Mouse (Mus musculus): ENCODE measurements around the gene Olfr373.
A peak's percentile ranks its signal among the peaks of the same experiment; 100 is the strongest.

Gene Olfr373

GRCm38 (mm10) chr8:72133507-72133906 lies 50.5 kb downstream of the Olfr373 start:
- DNase-seq (ENCODE audit: low read depth, low spot score): no peak

- DNase-seq (ENCODE audit: low read depth, low spot score): peak; percentile 69
These were observed 51.9 kb downstream of the Olfr373 start, which contains the start of gene Tpm4 for GRCm38 (mm10) chr8:72134756-72135445. TSS of gene Tpm4 (plus strand) at chr8:72134975.

DNA sequence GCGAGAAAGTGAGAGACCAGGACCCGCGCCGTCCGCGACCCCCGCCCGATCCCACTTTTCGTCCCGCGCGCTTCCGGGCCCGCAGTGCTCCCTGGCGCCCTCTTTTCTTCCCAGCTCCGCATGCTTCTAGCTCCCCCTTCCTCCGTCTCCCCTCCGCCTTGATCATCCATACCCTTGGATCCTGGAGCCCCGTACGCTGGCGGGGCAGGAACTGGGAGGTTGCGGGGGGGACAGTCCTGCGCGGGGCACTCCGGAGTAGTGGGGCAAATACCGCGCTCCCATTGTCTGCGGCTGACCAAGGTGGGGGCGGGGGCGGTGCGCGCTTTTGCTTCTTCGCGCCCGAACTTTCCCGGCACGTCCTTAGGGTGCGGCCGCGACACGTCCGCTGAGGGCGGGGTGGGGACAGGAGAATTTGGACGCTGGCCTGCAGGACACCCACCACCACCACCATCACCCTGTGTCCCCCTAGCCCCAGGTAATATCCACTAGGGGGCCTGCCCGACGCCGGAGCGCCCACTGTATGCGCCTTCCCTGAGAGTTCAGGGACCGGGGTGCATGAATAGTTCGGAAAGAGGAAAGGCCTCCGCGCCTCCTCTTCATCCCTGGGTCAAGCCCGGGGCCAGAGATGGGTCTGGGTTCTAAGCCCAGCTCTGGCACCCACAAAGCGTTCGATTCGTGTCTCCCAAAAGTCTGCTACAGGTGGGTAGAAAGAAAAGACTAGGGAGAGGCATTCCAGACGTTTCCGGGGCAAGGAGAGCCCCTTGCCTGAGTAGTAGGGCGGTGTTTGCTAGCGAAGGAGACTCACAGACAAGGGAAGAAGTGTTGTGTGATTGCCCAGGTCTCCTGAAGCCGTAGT lies 52.7 kb downstream of the Olfr373 start:
- no peak for DNase-seq (ENCODE audit: low read depth, low spot score)

- DNase-seq (ENCODE audit: low read depth, low spot score): peak; percentile 68
These were observed 53.5 kb downstream of the Olfr373 start for GRCm38 (mm10) chr8:72136302-72136978.

- no peak for DNase-seq (ENCODE audit: low read depth, low spot score)
These were observed 54.5 kb downstream of the Olfr373 start for GRCm38 (mm10) chr8:72137431-72137830.

- DNase-seq (ENCODE audit: low read depth, low spot score): no peak
These were observed 55.5 kb downstream of the Olfr373 start for GRCm38 (mm10) chr8:72138456-72138855.

- DNase-seq (ENCODE audit: low read depth, low spot score): no peak
These were observed 60.4 kb downstream of the Olfr373 start for GRCm38 (mm10) chr8:72143256-72143824.

- DNase-seq (ENCODE audit: low read depth, low spot score): no peak
These were observed 61.5 kb downstream of the Olfr373 start for GRCm38 (mm10) chr8:72144345-72144975.

DNA sequence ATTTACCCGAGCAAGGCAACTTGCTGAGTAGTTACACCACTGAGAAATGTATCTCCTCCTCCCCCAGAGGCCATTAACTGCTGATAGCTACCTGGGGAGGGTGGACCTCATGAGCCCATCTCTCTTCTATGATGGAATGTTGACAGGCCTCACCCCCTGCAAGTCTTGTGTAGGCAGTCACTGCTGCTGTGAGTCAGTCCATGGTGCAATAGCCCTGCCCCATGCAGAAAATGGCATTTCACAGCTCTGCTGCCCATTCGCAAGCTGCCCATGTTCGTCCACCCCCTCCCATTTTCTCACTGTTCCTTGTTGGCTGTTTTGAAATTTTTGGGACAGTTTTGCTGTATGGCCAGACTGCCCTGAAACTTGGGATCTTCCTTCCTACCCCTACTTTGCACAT lies 62.5 kb downstream of the Olfr373 start:
- DNase-seq (ENCODE audit: low read depth, low spot score): no peak

DNA sequence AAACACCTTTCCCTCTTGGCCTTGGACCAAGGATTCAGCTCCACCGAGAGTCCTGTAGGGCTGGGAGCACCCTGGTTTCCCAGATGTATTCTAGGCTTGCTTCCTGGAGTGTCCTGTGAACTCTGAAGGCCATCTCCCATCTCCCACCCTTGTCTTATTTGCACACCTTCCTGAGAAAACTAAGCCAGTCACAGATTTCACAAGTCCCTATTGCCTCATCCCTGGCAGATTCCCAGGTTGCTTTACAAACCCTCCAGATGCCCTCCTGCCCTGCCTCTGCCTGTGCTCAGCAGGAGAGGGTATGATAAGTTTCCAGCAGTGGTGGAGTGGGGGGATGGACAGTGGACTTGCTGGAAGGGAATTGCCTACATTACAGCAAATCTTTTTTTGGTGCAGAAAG lies 63.1 kb downstream of the Olfr373 start:
- DNase-seq (ENCODE audit: low read depth, low spot score): no peak

GRCm38 (mm10) chr8:72146556-72146955 lies 63.6 kb downstream of the Olfr373 start:
- no peak for DNase-seq (ENCODE audit: low read depth, low spot score)

DNA sequence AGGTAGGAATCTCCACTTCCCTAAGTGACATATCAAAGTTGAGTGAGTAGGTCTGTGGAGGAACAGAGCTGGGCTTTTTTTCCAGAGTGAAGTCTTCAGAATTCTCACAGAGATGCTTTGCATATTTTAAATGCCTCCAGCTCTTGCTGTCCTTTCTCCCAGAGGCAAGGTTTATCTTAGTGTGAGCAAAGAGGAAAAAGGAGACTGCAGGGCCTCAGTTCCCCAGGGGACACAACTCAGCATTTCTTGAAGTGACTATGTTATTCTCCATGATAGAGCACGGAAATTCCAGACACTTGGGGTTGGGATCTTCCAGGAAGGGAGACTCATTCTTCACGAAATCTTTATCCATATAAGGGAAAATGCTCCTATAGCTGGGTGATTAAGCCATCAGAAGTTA lies 64.3 kb downstream of the Olfr373 start:
- no peak for DNase-seq (ENCODE audit: low read depth, low spot score)

GRCm38 (mm10) chr8:72149056-72149455 lies 66.1 kb downstream of the Olfr373 start:
- DNase-seq (ENCODE audit: low read depth, low spot score): no peak

DNA sequence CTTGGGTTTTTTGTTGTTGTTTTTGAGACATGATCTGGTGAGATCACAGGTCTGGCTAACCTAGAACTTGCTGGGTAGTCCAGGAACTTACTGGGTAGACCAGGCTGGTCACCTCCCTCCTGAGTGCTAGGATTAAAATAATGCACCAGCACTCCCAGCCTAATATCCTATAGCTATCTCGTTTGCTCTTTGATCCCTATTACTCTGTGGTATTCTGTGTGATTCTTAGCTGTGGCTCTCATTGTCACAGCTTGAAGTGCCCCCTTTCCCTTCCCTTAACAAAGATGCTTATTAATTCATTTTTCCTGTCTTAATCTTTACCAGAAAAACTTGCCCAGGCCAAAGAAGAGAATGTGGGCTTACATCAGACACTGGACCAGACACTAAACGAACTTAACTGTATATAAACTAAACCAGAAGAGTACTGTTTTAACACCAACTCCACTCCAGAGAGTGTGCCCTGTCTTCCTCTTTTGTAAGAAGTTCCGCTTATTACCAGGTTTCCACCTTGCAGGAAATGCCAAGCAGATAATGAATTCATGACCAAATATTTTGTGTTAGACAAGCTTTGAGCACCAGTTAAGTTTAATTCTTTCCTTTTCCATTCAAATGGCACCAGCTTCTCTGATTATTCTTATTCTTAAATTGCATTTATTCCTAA lies 68.6 kb downstream of the Olfr373 start:
- no peak for DNase-seq (ENCODE audit: low read depth, low spot score)
